Mouse (Mus musculus) stomach, embryonic 14.5 days (tissue): ENCODE results near the gene Stip1. TPM values are rescaled to one million over a fixed set of nuclear protein-coding genes. Genes with fewer than 3 reads are reported as not detected.
"Not testable (repeated sequence)": the region's sequence is repeated elsewhere in the genome, so short reads cannot be mapped to it uniquely, and the experiment has no call there.

ENCODE experiments used
- ATAC-seq: fragments of 200-750 bp; cut with Nextera tagmentation; 2 replicates; pipeline ENCODE4 v1.8.0; 2017; ENCODE audit warnings: low read depth, moderate TSS enrichment; ENCODE audit not compliant: insufficient number of reproducible peaks, insufficient read depth, low FRiP score
- H3K27ac ChIP-seq: fragments of 300-500 bp; sonication (generic); 2 replicates; pipeline ENCODE4 v1.5.1; 2014; ENCODE audit warnings: mild to moderate bottlenecking, low read length, moderate library complexity, mixed read lengths
- H3K27me3 ChIP-seq: fragments of 300-500 bp; sonication (generic); 2 replicates; pipeline ENCODE4 v1.6.1; 2014; ENCODE audit warnings: low read length, control low read depth, mixed read lengths; ENCODE audit not compliant: control insufficient read depth, insufficient read depth
- H3K36me3 ChIP-seq: fragments of 300-500 bp; sonication (generic); 2 replicates; pipeline ENCODE4 v1.6.1; 2014; ENCODE audit warnings: mild to moderate bottlenecking, control low read depth, low read length, moderate library complexity, mixed read lengths; ENCODE audit not compliant: control insufficient read depth, insufficient read depth
- H3K4me1 ChIP-seq: fragments of 300-500 bp; sonication (generic); 2 replicates; pipeline ENCODE4 v1.6.1; 2014; ENCODE audit warnings: low read length, control low read depth, mixed read lengths; ENCODE audit not compliant: control insufficient read depth, insufficient read depth
- H3K4me2 ChIP-seq: fragments of 300-500 bp; sonication (generic); replicated peaks from 2 replicates; pipeline ENCODE4 v1.6.1; 2014; ENCODE audit warnings: low read depth, low read length, control low read depth
- H3K4me3 ChIP-seq: fragments of 300-500 bp; sonication (generic); 2 replicates; pipeline ENCODE4 v1.5.1; 2014; ENCODE audit warnings: low read depth, low read length, control low read depth
- H3K9ac ChIP-seq: fragments of 300-500 bp; sonication (generic); replicated peaks from 2 replicates; pipeline ENCODE4 v1.6.1; 2014; ENCODE audit warnings: low read depth, mild to moderate bottlenecking, control low read depth, low read length, moderate library complexity, mixed read lengths
- H3K9me3 ChIP-seq: fragments of 300-500 bp; sonication (generic); 2 replicates; pipeline ENCODE4 v1.6.1; 2016; ENCODE audit warnings: low read depth, low read length, control low read depth; ENCODE audit not compliant: control insufficient read depth
- WGBS: fragments of 180-500 bp; shearing (Covaris S2); extraction: QIAGEN DNeasy Blood & Tissue Kit; methylation state at CpG from one replicate; pipeline ENCODE4 v1.1.7; 2014; 5-methylcytosine and 5-hydroxymethylcytosine counted together
- polyA plus RNA-seq: library from polyadenylated mRNA; unstranded; fragments of >200 nt; fragmentation: Nextera tagmentation; extraction: Ambion mirVana; gene quantifications from 2 replicates; pipeline ENCODE4 v1.2.1, GENCODE M21; 2014

Stip1 gene
- polyA plus RNA-seq, 1 experiment from 2014 or later, result 201 TPM

DNA sequence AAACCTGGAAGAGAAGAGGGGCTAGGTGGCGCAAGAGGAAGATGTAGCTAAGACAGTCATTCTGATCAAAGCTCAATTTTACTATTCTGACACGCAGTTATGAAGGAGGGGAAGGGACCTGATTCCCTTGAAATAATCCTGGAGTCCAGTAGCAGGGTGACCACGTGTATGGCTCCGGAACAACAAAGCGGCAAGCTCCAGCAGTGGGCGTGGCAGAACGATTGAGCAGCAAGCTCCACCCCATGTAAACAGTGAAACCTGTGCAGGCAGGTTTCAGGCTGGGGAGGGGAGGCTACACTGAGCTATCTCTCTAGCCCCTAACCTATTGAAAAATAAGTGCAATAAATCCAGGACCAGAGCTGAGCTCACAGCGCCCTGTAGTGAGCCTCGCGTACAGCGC is 35.6 kb upstream of the Stip1 start:
- ATAC-seq, H3K27ac ChIP-seq, H3K4me2 ChIP-seq, H3K27me3 ChIP-seq, H3K9ac ChIP-seq, H3K4me3 ChIP-seq, H3K36me3 ChIP-seq, H3K4me1 ChIP-seq, H3K9me3 ChIP-seq: not testable (repeated sequence)
- 78% methylated on average over 11 of the region's 11 CpGs for WGBS

- Histone ChIP-seq H3K27ac (no peak overlapping the region), H3K4me1 (peaks cover 15% of the 10 kb centered on the region)
- 49% methylated on average over 12 of the region's 12 CpGs for WGBS
Observed at GRCm38 (mm10) chr19:7073997-7074781, 34.4 kb upstream of the Stip1 start.

GRCm38 (mm10) chr19:7072221-7072620 is 32.5 kb upstream of the Stip1 start:
- H3K4me3 ChIP-seq, result no peak overlapping the region
- no peaks in the 10 kb centered on the region for H3K27me3 ChIP-seq
- ATAC-seq, result no peak
- H3K4me1 ChIP-seq, result peaks cover 30% of the 10 kb centered on the region
- H3K9me3 ChIP-seq, result no peaks in the 10 kb centered on the region
- WGBS, result 64% methylated on average over 6 of the region's 6 CpGs
- H3K27ac ChIP-seq, result no peak overlapping the region
- H3K9ac ChIP-seq, result no peak overlapping the region
- no peak overlapping the region for H3K4me2 ChIP-seq
- no peaks in the 10 kb centered on the region for H3K36me3 ChIP-seq

More at GRCm38 (mm10) chr19:7073997-7074781, 34.4 kb upstream of the Stip1 start:
- no peak overlapping the region for H3K4me3 ChIP-seq
- no peak for ATAC-seq
- no peak overlapping the region for H3K4me2 ChIP-seq
- no peak overlapping the region for H3K9ac ChIP-seq
- H3K27me3 ChIP-seq, result no peaks in the 10 kb centered on the region
- no peaks in the 10 kb centered on the region for H3K9me3 ChIP-seq
- no peaks in the 10 kb centered on the region for H3K36me3 ChIP-seq

GRCm38 (mm10) chr19:7070775-7071174 is 31.0 kb upstream of the Stip1 start:
- ATAC-seq, result no peak
- H3K27me3 ChIP-seq, result no peaks in the 10 kb centered on the region
- WGBS, result 15% methylated on average over 4 of the region's 4 CpGs
- H3K4me1 ChIP-seq, result peaks cover 42% of the 10 kb centered on the region
- H3K36me3 ChIP-seq, result no peaks in the 10 kb centered on the region
- H3K27ac ChIP-seq, result peak overlapping the region; percentile 52; the same call in 1 of the 2 replicates
- peak overlapping the region; percentile 37; the same call in 1 of the 2 replicates for H3K4me2 ChIP-seq
- H3K9ac ChIP-seq, result no peak overlapping the region
- H3K4me3 ChIP-seq, result no peak overlapping the region
- no peaks in the 10 kb centered on the region for H3K9me3 ChIP-seq

- no peaks in the 10 kb centered on the region for H3K27me3 ChIP-seq
- H3K4me3 ChIP-seq, result no peak overlapping the region
- WGBS, result 9% methylated on average over 33 of the region's 35 CpGs
- no peaks in the 10 kb centered on the region for H3K36me3 ChIP-seq
- peak overlapping the region; percentile 37 for H3K4me2 ChIP-seq
- peaks cover 42% of the 10 kb centered on the region for H3K4me1 ChIP-seq
- H3K27ac ChIP-seq, result no peak overlapping the region
- H3K9me3 ChIP-seq, result no peaks in the 10 kb centered on the region
- 0 out of 2 replicates have a peak, but pooled peaks have one; percentile 35 for ATAC-seq
- H3K9ac ChIP-seq, result no peak overlapping the region
Observed at GRCm38 (mm10) chr19:7069781-7070763, 30.3 kb upstream of the Stip1 start.

DNA sequence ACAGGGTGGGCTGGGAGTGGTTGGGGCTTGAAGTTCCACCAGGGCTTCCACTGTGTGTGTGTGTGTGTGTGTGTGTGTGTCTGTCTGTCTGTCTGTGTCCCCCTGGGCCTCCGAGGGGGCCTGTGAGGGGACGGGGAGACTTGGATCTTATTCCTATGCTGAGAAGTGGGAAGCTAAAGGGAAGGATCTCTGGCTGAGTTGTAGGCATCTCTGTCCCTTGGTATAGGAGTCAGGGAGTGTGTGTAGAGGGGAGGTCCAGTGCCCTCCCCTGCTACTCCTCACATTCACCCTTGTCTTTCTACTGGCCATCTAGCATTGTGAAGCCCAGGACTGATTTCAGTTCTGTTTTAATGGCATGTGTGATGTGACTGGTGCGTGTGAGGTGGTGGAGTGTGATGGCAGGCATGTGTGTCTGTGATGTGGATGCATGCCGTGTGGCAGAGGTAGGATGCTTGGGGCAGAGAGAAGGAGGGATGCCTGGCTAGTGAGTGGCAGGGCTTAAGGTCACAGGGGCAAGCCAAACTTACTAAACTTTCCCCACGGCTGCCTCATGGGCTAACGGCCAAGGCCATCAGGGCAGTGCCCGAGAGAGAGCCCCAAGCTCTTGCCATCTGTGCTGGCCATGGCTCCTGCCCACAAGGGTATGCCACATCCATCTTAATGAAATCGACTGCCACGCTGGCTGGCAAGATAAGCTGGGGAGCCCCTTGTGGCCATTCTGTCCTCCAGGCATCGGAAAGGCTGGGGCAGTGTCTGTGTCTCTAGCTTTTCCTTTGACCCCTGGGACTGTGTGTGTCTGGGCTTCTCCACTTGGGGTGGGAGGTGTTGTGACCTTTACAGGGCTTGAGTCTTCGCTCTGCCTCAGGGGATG is 29.1 kb upstream of the Stip1 start:
- H3K36me3 ChIP-seq, result no peaks in the 10 kb centered on the region
- peak overlapping the region; percentile 1; the same call in 1 of the 2 replicates for H3K4me2 ChIP-seq
- H3K4me3 ChIP-seq, result no peak overlapping the region
- no peaks in the 10 kb centered on the region for H3K27me3 ChIP-seq
- H3K27ac ChIP-seq, result no peak overlapping the region
- peaks cover 46% of the 10 kb centered on the region for H3K4me1 ChIP-seq
- WGBS, result 62% methylated on average over 11 of the region's 11 CpGs
- H3K9ac ChIP-seq, result no peak overlapping the region
- no peaks in the 10 kb centered on the region for H3K9me3 ChIP-seq
- ATAC-seq, result no peak

DNA sequence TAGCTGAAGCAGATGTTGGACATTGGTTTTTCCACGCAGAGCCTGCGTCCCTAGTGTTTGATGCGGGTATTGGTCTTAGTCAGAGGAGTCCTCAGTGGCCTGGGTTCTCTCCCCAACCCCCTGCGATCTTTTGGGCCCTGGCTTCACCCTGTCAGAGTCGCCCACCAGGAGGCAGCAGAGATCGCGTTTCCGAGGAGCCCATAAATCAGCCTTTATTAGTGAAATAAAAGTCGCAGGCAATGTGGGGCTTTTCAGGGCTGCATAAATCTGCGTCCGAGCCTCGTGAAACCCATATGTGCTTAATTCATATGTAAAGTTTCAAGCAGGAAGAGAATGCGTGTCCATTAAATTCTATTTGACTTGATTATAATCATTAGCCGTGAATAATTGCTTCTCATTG is 28.4 kb upstream of the Stip1 start:
- no peak for ATAC-seq
- Histone ChIP-seq H3K4me2 (peak overlapping the region; percentile 1; the same call in 1 of the 2 replicates), H3K9ac (no peak overlapping the region), H3K9me3 (no peaks in the 10 kb centered on the region), H3K27me3 (no peaks in the 10 kb centered on the region), H3K36me3 (no peaks in the 10 kb centered on the region), H3K27ac (no peak overlapping the region), H3K4me3 (no peak overlapping the region), H3K4me1 (peaks cover 46% of the 10 kb centered on the region)
- 5% methylated on average over 14 of the region's 14 CpGs for WGBS
